Mouse (Mus musculus) midbrain, embryonic 15.5 days (tissue): ENCODE results near the gene Frzb. TPM values are rescaled to one million over a fixed set of nuclear protein-coding genes. Genes with fewer than 3 reads are reported as not detected.
"Not testable (repeated sequence)": the region's sequence is repeated elsewhere in the genome, so short reads cannot be mapped to it uniquely, and the experiment has no call there.

Source experiments
- ATAC-seq: fragments of 200-750 bp; cut with Nextera tagmentation; replicated peaks from 2 replicates; pipeline ENCODE4 v1.8.0; 2017; ENCODE audit warnings: moderate TSS enrichment
- H3K27ac ChIP-seq: fragments of 300-500 bp; sonication (generic); 2 replicates; pipeline ENCODE4 v1.5.1; 2015; ENCODE audit warnings: mild to moderate bottlenecking, inconsistent platforms
- H3K27me3 ChIP-seq: fragments of 300-500 bp; sonication (generic); replicated peaks from 2 replicates; pipeline ENCODE4 v1.6.1; 2015; ENCODE audit warnings: inconsistent platforms
- H3K36me3 ChIP-seq: fragments of 300-500 bp; sonication (generic); replicated peaks from 2 replicates; pipeline ENCODE4 v1.6.1; 2015; ENCODE audit warnings: inconsistent platforms
- H3K4me1 ChIP-seq: fragments of 300-500 bp; sonication (generic); 2 replicates; pipeline ENCODE4 v1.6.1; 2015; ENCODE audit warnings: inconsistent platforms
- H3K4me2 ChIP-seq: fragments of 300-500 bp; sonication (generic); 2 replicates; pipeline ENCODE4 v1.6.1; 2015; ENCODE audit warnings: inconsistent platforms, mild to moderate bottlenecking, moderate library complexity
- H3K4me3 ChIP-seq: fragments of 300-500 bp; sonication (generic); 2 replicates; pipeline ENCODE4 v1.5.1; 2015; ENCODE audit warnings: mild to moderate bottlenecking, inconsistent platforms
- H3K9ac ChIP-seq: fragments of 300-500 bp; sonication (generic); 2 replicates; pipeline ENCODE4 v1.6.1; 2015; ENCODE audit warnings: mild to moderate bottlenecking, inconsistent platforms
- H3K9me3 ChIP-seq: fragments of 300-500 bp; sonication (generic); 2 replicates; pipeline ENCODE4 v1.6.1; 2016; ENCODE audit warnings: inconsistent platforms
- WGBS: fragments of 180-500 bp; shearing (Covaris S2); methylation state at CpG from one replicate; pipeline ENCODE4 v1.1.7; 2015; ENCODE audit warnings: mixed read lengths; 5-methylcytosine and 5-hydroxymethylcytosine counted together
- polyA plus RNA-seq: library from polyadenylated mRNA; unstranded; fragments of >200 nt; fragmentation: Nextera tagmentation; extraction: Ambion mirVana; gene quantifications from 2 replicates; pipeline ENCODE4 v1.2.1, GENCODE M21; 2015

The Frzb gene
- 2.5 and 2.6 TPM in 2 replicates for polyA plus RNA-seq

- H3K4me2 ChIP-seq, result peak within 1 kb of the TSS; percentile 100
- peak within 1 kb of the TSS; percentile 60 for H3K4me3 ChIP-seq
- peak within 1 kb of the TSS; percentile 45 for H3K9ac ChIP-seq
- H3K4me1 ChIP-seq, result peaks cover 24% of the 10 kb centered on the region
- peak; percentile 81 for ATAC-seq
- no peaks in the 10 kb centered on the region for H3K36me3 ChIP-seq
- H3K9me3 ChIP-seq, result no peaks in the 10 kb centered on the region
- H3K27me3 ChIP-seq, result peaks cover 24% of the 10 kb centered on the region
- 0 out of 2 replicates have a peak within 1 kb of the TSS, but pooled peaks have one; percentile 11 for H3K27ac ChIP-seq
- under 1% methylated on average over 33 of the region's 33 CpGs for WGBS
Observed at GRCm38 (mm10) chr2:80447291-80447791, at the start of gene Frzb. Frzb (minus strand) TSS chr2:80447625.

- H3K36me3 ChIP-seq, H3K9ac ChIP-seq, H3K27me3 ChIP-seq, H3K4me2 ChIP-seq, H3K27ac ChIP-seq, H3K9me3 ChIP-seq, H3K4me3 ChIP-seq, ATAC-seq, H3K4me1 ChIP-seq: not testable (repeated sequence)
- 69% methylated on average over 7 of the region's 7 CpGs for WGBS
Observed at GRCm38 (mm10) chr2:80495304-80495703, 47.9 kb upstream of the Frzb start.

- H3K9me3 ChIP-seq, result no peaks in the 10 kb centered on the region
- H3K36me3 ChIP-seq, result no peaks in the 10 kb centered on the region
- H3K4me1 ChIP-seq, result no peaks in the 10 kb centered on the region
- no peak for ATAC-seq
- H3K27ac ChIP-seq, result no peak overlapping the region
- H3K9ac ChIP-seq, result no peak overlapping the region
- no peak overlapping the region for H3K4me2 ChIP-seq
- no peaks in the 10 kb centered on the region for H3K27me3 ChIP-seq
- 69% methylated on average over 5 of the region's 5 CpGs for WGBS
- no peak overlapping the region for H3K4me3 ChIP-seq
Observed at GRCm38 (mm10) chr2:80486851-80487250, 39.4 kb upstream of the Frzb start.

- Histone ChIP-seq H3K9ac (no peak overlapping the region), H3K27ac (no peak overlapping the region), H3K27me3 (no peaks in the 10 kb centered on the region), H3K4me1 (no peaks in the 10 kb centered on the region), H3K4me2 (no peak overlapping the region), H3K4me3 (no peak overlapping the region), H3K9me3 (no peaks in the 10 kb centered on the region), H3K36me3 (no peaks in the 10 kb centered on the region)
- 93% methylated on average over 5 of the region's 5 CpGs for WGBS
- ATAC-seq, result no peak
Observed at GRCm38 (mm10) chr2:80484951-80485350, 37.5 kb upstream of the Frzb start.

- no peaks in the 10 kb centered on the region for H3K9me3 ChIP-seq
- H3K4me2 ChIP-seq, result no peak overlapping the region
- no peak overlapping the region for H3K9ac ChIP-seq
- no peak for ATAC-seq
- no peak overlapping the region for H3K27ac ChIP-seq
- no peaks in the 10 kb centered on the region for H3K36me3 ChIP-seq
- 63% methylated on average over 1 of the region's 1 CpGs for WGBS
- no peak overlapping the region for H3K4me3 ChIP-seq
- H3K4me1 ChIP-seq, result no peaks in the 10 kb centered on the region
- H3K27me3 ChIP-seq, result no peaks in the 10 kb centered on the region
Observed at GRCm38 (mm10) chr2:80475831-80476230, 28.4 kb upstream of the Frzb start.

GRCm38 (mm10) chr2:80474247-80474796, 26.9 kb upstream of the Frzb start:
- no peak overlapping the region for H3K9ac ChIP-seq
- H3K36me3 ChIP-seq, result no peaks in the 10 kb centered on the region
- H3K4me1 ChIP-seq, result no peaks in the 10 kb centered on the region
- no peak for ATAC-seq
- no peaks in the 10 kb centered on the region for H3K9me3 ChIP-seq
- H3K27ac ChIP-seq, result no peak overlapping the region
- H3K27me3 ChIP-seq, result no peaks in the 10 kb centered on the region
- H3K4me2 ChIP-seq, result no peak overlapping the region
- 77% methylated on average over 5 of the region's 5 CpGs for WGBS
- H3K4me3 ChIP-seq, result no peak overlapping the region

- WGBS, result 88% methylated on average over 16 of the region's 16 CpGs
- Histone ChIP-seq H3K36me3 (no peaks in the 10 kb centered on the region), H3K27me3 (no peaks in the 10 kb centered on the region)
Observed at GRCm38 (mm10) chr2:80465991-80466821, 18.8 kb upstream of the Frzb start.

GRCm38 (mm10) chr2:80461827-80462226, 14.4 kb upstream of the Frzb start:
- no peaks in the 10 kb centered on the region for H3K27me3 ChIP-seq
- no peaks in the 10 kb centered on the region for H3K36me3 ChIP-seq
- no peaks in the 10 kb centered on the region for H3K4me1 ChIP-seq
- no peak overlapping the region for H3K9ac ChIP-seq
- H3K4me3 ChIP-seq, result no peak overlapping the region
- 66% methylated on average over 8 of the region's 8 CpGs for WGBS
- no peaks in the 10 kb centered on the region for H3K9me3 ChIP-seq
- H3K4me2 ChIP-seq, result no peak overlapping the region
- H3K27ac ChIP-seq, result no peak overlapping the region
- no peak for ATAC-seq

More at GRCm38 (mm10) chr2:80465991-80466821, 18.8 kb upstream of the Frzb start:
- H3K4me2 ChIP-seq, result no peak overlapping the region
- H3K4me3 ChIP-seq, result no peak overlapping the region
- H3K9ac ChIP-seq, result no peak overlapping the region
- no peak overlapping the region for H3K27ac ChIP-seq
- H3K4me1 ChIP-seq, result no peaks in the 10 kb centered on the region
- H3K9me3 ChIP-seq, result no peaks in the 10 kb centered on the region
- ATAC-seq, result no peak

- under 1% methylated on average over 12 of the region's 12 CpGs for WGBS
- H3K36me3 ChIP-seq, result no peaks in the 10 kb centered on the region
- H3K4me3 ChIP-seq, result peak overlapping the region; percentile 60
- H3K4me1 ChIP-seq, result peaks cover 24% of the 10 kb centered on the region
- H3K9me3 ChIP-seq, result no peaks in the 10 kb centered on the region
- H3K27ac ChIP-seq, result no peak overlapping the region
- H3K27me3 ChIP-seq, result peaks cover 24% of the 10 kb centered on the region
- ATAC-seq, result peak; percentile 68
- H3K9ac ChIP-seq, result peak overlapping the region; percentile 45
- H3K4me2 ChIP-seq, result peak overlapping the region; percentile 100
Observed at GRCm38 (mm10) chr2:80448231-80448630, 806 bp upstream of the Frzb start.

GRCm38 (mm10) chr2:80446308-80447151, 895 bp downstream of the Frzb start:
- Histone ChIP-seq H3K27ac (no peak overlapping the region), H3K36me3 (no peaks in the 10 kb centered on the region), H3K9me3 (no peaks in the 10 kb centered on the region), H3K4me2 (peak overlapping the region; percentile 100), H3K4me1 (peaks cover 24% of the 10 kb centered on the region), H3K27me3 (peaks cover 24% of the 10 kb centered on the region), H3K9ac (peak overlapping the region; percentile 45), H3K4me3 (peak overlapping the region; percentile 60)
- WGBS, result under 1% methylated on average over 54 of the region's 54 CpGs
- peak; percentile 73 for ATAC-seq

GRCm38 (mm10) chr2:80445926-80446307, 1.5 kb downstream of the Frzb start:
- Histone ChIP-seq H3K27ac (no peak overlapping the region), H3K9me3 (no peaks in the 10 kb centered on the region), H3K27me3 (peaks cover 24% of the 10 kb centered on the region), H3K4me3 (peak overlapping the region; percentile 60), H3K36me3 (no peaks in the 10 kb centered on the region), H3K9ac (peak overlapping the region; percentile 45), H3K4me1 (peaks cover 24% of the 10 kb centered on the region), H3K4me2 (peak overlapping the region; percentile 100)
- WGBS, result 5% methylated on average over 10 of the region's 10 CpGs
- no peak for ATAC-seq

- no peak overlapping the region for H3K9ac ChIP-seq
- no peak for ATAC-seq
- peaks cover 24% of the 10 kb centered on the region for H3K27me3 ChIP-seq
- peak overlapping the region; percentile 100; the same call in 1 of the 2 replicates for H3K4me2 ChIP-seq
- WGBS, result 56% methylated on average over 10 of the region's 10 CpGs
- H3K4me1 ChIP-seq, result peaks cover 24% of the 10 kb centered on the region
- no peak overlapping the region for H3K27ac ChIP-seq
- H3K9me3 ChIP-seq, result no peaks in the 10 kb centered on the region
- H3K36me3 ChIP-seq, result no peaks in the 10 kb centered on the region
- H3K4me3 ChIP-seq, result no peak overlapping the region
Observed at GRCm38 (mm10) chr2:80445491-80445890, 1.9 kb downstream of the Frzb start.
